Mouse (Mus musculus) G1E (cell line): ENCODE measurements at regions not wholly inside any gene's neighbourhood (a gene's known extent, or its start where the extent isn't known, plus 50 kb on each side); places are given as distances from the start of the nearest gene placed in this dataset.

Source experiments
- ATAC-seq: 2 replicates; pipeline ENCODE4 v1.8.0; 2016; ENCODE audit warnings: mild to moderate bottlenecking; ENCODE audit not compliant: insufficient number of reproducible peaks, poor library complexity, low FRiP score, severe bottlenecking; ENCODE audit errors: extremely low read depth
- DNase-seq: peaks from one replicate; pipeline ENCODE4 v3.0.0; 2012; ENCODE audit warnings: low spot score
- H3K27me3 ChIP-seq: 2 replicates; pipeline ENCODE4 v1.6.1; 2012; ENCODE audit warnings: mild to moderate bottlenecking, low read length, inconsistent platforms; ENCODE audit not compliant: insufficient read depth
- H3K36me3 ChIP-seq: replicated peaks from 2 replicates; pipeline ENCODE3; 2012; ENCODE audit warnings: mild to moderate bottlenecking, inconsistent platforms
- H3K4me1 ChIP-seq: 2 replicates; pipeline ENCODE4 v1.6.1; 2012; ENCODE audit warnings: low read depth, low read length, inconsistent platforms, mixed read lengths; ENCODE audit not compliant: insufficient read depth
- H3K4me3 ChIP-seq: 2 replicates; pipeline ENCODE4 v1.5.1; 2012; ENCODE audit warnings: low read depth, mild to moderate bottlenecking, inconsistent platforms, low read length, moderate library complexity, mixed read lengths
- H3K9me3 ChIP-seq: replicated peaks from 2 replicates; pipeline ENCODE4 v1.6.1; 2012; ENCODE audit warnings: inconsistent platforms
- CTCF ChIP-seq: IDR thresholded peaks from 2 replicates; pipeline ENCODE4 v1.5.1; 2012; ENCODE audit warnings: low read depth, low read length, inconsistent platforms, mixed read lengths
- GATA1 ChIP-seq: IDR thresholded peaks from 2 replicates; pipeline ENCODE4 v1.6.1; 2012; ENCODE audit warnings: borderline replicate concordance, low read length, inconsistent platforms, mixed read lengths
- GATA2 ChIP-seq: IDR thresholded peaks from 2 replicates; pipeline ENCODE4 v1.6.1; 2012; ENCODE audit warnings: low read depth, low read length, inconsistent platforms, borderline replicate concordance
- POLR2AphosphoS5 ChIP-seq: IDR thresholded peaks from 2 replicates; pipeline ENCODE4 v1.6.1; 2012; ENCODE audit warnings: low read depth, low read length, inconsistent platforms; ENCODE audit not compliant: insufficient replicate concordance
- TAL1 ChIP-seq: conservative IDR thresholded peaks from 2 replicates; pipeline ENCODE4 v1.6.1; 2012; ENCODE audit warnings: low read depth, low read length, inconsistent platforms, mixed read lengths

GRCm38 (mm10) chr9:27634901-27635300 is 155.7 kb upstream of the Opcml start:
- H3K9me3 ChIP-seq, result no peaks in the 10 kb centered on the region
- H3K27me3 ChIP-seq, result no peaks in the 10 kb centered on the region
- no peak for ATAC-seq
- DNase-seq, result no peak
- no peaks in the 10 kb centered on the region for H3K36me3 ChIP-seq
- no peak overlapping the region for H3K4me3 ChIP-seq
- no peaks in the 10 kb centered on the region for H3K4me1 ChIP-seq
- TF ChIP-seq POLR2AphosphoS5, result no peak
- TF ChIP-seq GATA1, result no peak
- no peak for TF ChIP-seq GATA2
- no peak for TF ChIP-seq CTCF
- no peak for TF ChIP-seq TAL1

DNA sequence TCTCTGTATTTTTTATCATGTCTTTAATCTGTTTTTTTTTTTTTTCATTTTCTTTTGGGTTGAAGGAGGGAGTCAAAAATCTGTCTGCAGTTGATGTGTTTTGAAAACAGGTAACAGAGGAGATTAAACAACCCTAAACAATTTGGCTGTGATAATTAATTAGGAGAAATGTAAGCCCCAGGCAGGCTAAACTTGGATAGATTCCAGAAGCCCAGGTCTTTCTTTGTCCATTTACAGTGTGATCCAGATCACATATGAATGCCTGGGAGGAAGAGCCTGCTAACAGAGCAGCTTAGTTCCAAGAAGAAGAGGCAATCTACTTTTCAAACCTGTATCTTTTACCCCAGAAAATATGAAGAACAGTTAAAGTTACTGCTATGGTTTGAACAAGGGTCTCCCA is 150.0 kb upstream of the Opcml start:
- H3K4me1 ChIP-seq, result peaks cover 7% of the 10 kb centered on the region; the same call in 1 of the 2 replicates
- TF ChIP-seq GATA2, result no peak
- TF ChIP-seq GATA1, result no peak
- TF ChIP-seq POLR2AphosphoS5, result no peak
- no peak for TF ChIP-seq CTCF
- no peak for TF ChIP-seq TAL1
- ATAC-seq (no peak), DNase-seq (no peak)
- H3K36me3 ChIP-seq, result no peaks in the 10 kb centered on the region
- H3K4me3 ChIP-seq, result no peak overlapping the region
- H3K27me3 ChIP-seq, result no peaks in the 10 kb centered on the region
- H3K9me3 ChIP-seq, result no peaks in the 10 kb centered on the region

GRCm38 (mm10) chr9:27643312-27643711 is 147.3 kb upstream of the Opcml start:
- no peak overlapping the region for H3K4me3 ChIP-seq
- DNase-seq (no peak), ATAC-seq (no peak)

GRCm38 (mm10) chr9:27643916-27644315 is 146.7 kb upstream of the Opcml start:
- TF ChIP-seq TAL1, result no peak
- TF ChIP-seq CTCF, result no peak
- TF ChIP-seq GATA2, result no peak
- no peak for TF ChIP-seq GATA1
- TF ChIP-seq POLR2AphosphoS5, result no peak
- Histone ChIP-seq H3K36me3 (no peaks in the 10 kb centered on the region), H3K9me3 (no peaks in the 10 kb centered on the region), H3K4me3 (no peak overlapping the region), H3K4me1 (peaks cover 13% of the 10 kb centered on the region; the same call in 1 of the 2 replicates), H3K27me3 (no peaks in the 10 kb centered on the region)
- no peak for DNase-seq
- ATAC-seq, result no peak

More at GRCm38 (mm10) chr9:27643312-27643711, 147.3 kb upstream of the Opcml start:
- TF ChIP-seq CTCF (no peak), GATA2 (no peak), POLR2AphosphoS5 (no peak), TAL1 (no peak), GATA1 (no peak)
- no peaks in the 10 kb centered on the region for H3K36me3 ChIP-seq
- no peaks in the 10 kb centered on the region for H3K27me3 ChIP-seq
- H3K9me3 ChIP-seq, result no peaks in the 10 kb centered on the region
- peaks cover 13% of the 10 kb centered on the region; the same call in 1 of the 2 replicates for H3K4me1 ChIP-seq

GRCm38 (mm10) chr9:27645435-27645834 is 145.1 kb upstream of the Opcml start:
- Histone ChIP-seq H3K4me3 (no peak overlapping the region), H3K36me3 (no peaks in the 10 kb centered on the region), H3K4me1 (peaks cover 13% of the 10 kb centered on the region; the same call in 1 of the 2 replicates), H3K27me3 (no peaks in the 10 kb centered on the region), H3K9me3 (no peaks in the 10 kb centered on the region)
- DNase-seq (no peak), ATAC-seq (no peak)
- TF ChIP-seq TAL1, result no peak

- Histone ChIP-seq H3K27me3 (no peaks in the 10 kb centered on the region), H3K36me3 (no peaks in the 10 kb centered on the region), H3K4me3 (no peak overlapping the region), H3K9me3 (no peaks in the 10 kb centered on the region), H3K4me1 (peaks cover 13% of the 10 kb centered on the region; the same call in 1 of the 2 replicates)
- DNase-seq (no peak), ATAC-seq (no peak)
- TF ChIP-seq GATA2 (no peak), TAL1 (no peak)
Measured at GRCm38 (mm10) chr9:27646100-27646499, 144.5 kb upstream of the Opcml start.

DNA sequence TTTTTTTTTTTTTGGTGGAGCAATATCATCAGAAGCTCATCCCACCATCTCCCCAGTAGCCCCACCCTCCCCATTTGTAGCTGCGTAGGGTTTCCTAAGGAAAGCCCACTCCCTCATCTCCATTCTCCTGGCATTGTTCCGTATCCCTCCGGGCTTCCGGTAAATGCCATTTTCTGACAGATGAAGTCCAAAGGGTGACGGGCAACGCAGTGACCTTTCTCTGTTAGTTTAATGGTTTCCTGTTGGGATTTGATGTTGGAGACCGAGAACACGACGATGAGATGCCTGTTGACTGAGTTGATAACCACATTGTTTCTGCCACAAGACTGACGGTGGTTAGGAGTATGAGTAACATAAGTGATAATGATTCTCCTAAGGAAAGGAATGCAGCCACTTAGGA is 143.6 kb upstream of the Opcml start:
- no peak for DNase-seq
- H3K4me1 ChIP-seq, result peaks cover 13% of the 10 kb centered on the region; the same call in 1 of the 2 replicates
- no peak for TF ChIP-seq POLR2AphosphoS5
- TF ChIP-seq TAL1, result no peak
- no peak overlapping the region for H3K4me3 ChIP-seq
- no peaks in the 10 kb centered on the region for H3K27me3 ChIP-seq
- ATAC-seq, result no peak
- H3K9me3 ChIP-seq, result no peaks in the 10 kb centered on the region
- H3K36me3 ChIP-seq, result no peaks in the 10 kb centered on the region
